Mouse (Mus musculus) stomach, embryonic 15.5 days (tissue): ENCODE measurements at regions not wholly inside any gene's neighbourhood (a gene's known extent, or its start where the extent isn't known, plus 50 kb on each side); places are given as distances from the start of the nearest gene placed in this dataset.

ENCODE experiments used
- ATAC-seq: fragments of 200-750 bp; cut with Nextera tagmentation; 2 replicates; pipeline ENCODE4 v1.8.0; 2017; ENCODE audit warnings: low read depth, moderate number of reproducible peaks, moderate TSS enrichment; ENCODE audit not compliant: insufficient read depth, low FRiP score
- H3K27ac ChIP-seq: fragments of 300-500 bp; sonication (generic); 2 replicates; pipeline ENCODE4 v1.5.1; 2015; ENCODE audit warnings: mild to moderate bottlenecking, inconsistent platforms
- H3K27me3 ChIP-seq: fragments of 300-500 bp; sonication (generic); replicated peaks from 2 replicates; pipeline ENCODE4 v1.6.1; 2015; ENCODE audit warnings: inconsistent platforms
- H3K36me3 ChIP-seq: fragments of 300-500 bp; sonication (generic); 2 replicates; pipeline ENCODE4 v1.6.1; 2015; ENCODE audit warnings: inconsistent platforms
- H3K4me1 ChIP-seq: fragments of 300-500 bp; sonication (generic); 2 replicates; pipeline ENCODE4 v1.6.1; 2015; ENCODE audit warnings: inconsistent platforms
- H3K4me2 ChIP-seq: fragments of 300-500 bp; sonication (generic); 2 replicates; pipeline ENCODE4 v1.6.1; 2015; ENCODE audit warnings: mild to moderate bottlenecking, inconsistent platforms
- H3K4me3 ChIP-seq: fragments of 300-500 bp; sonication (generic); replicated peaks from 2 replicates; pipeline ENCODE4 v1.5.1; 2015; ENCODE audit warnings: inconsistent platforms
- H3K9ac ChIP-seq: fragments of 300-500 bp; sonication (generic); 2 replicates; pipeline ENCODE4 v1.6.1; 2015; ENCODE audit warnings: inconsistent platforms
- H3K9me3 ChIP-seq: fragments of 300-500 bp; sonication (generic); 2 replicates; pipeline ENCODE4 v1.6.1; 2016; ENCODE audit warnings: inconsistent platforms
- WGBS: fragments of 180-500 bp; shearing (Covaris S2); methylation state at CpG from one replicate; pipeline ENCODE4 v1.1.7; 2015; 5-methylcytosine and 5-hydroxymethylcytosine counted together

DNA sequence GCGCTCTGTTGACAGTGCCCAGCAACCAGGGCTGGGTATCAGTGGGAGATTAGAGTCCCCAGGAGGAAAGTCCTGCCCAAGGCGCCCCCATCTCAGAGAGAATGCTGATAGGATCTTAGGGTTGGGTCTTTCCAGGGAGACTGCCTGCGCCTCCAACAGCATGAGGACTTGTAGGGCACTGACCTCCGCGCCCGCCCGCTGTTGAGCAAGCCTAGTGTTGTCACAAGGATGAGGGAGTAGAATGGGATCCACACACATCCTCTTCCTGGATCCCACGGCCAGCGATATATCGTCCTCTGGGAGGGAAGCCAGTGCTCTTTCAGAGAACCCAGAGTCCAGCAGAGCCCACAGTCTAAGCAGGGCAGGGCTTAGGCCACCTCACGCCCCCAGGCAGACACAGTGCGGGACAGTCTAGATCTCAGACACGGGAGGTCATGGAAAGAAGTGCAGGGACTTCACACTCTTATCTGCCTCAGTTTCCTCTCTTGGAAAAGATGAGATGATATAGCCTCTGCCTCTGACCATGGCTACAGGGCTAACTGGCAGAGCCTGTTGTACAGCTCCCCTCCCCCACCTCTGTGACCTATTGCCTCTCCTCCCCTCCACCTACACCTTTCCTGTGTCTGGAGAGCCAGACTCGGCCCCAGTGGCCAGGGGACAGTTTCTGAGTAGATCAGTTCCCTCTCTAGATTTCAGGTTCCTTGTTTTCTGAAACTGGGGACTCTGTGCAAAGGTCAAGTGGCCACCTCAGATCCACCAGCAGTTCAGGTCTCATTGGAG lies 52.0 kb upstream of the Dusp5 start:
- H3K4me2 ChIP-seq, result no peak overlapping the region
- H3K4me1 ChIP-seq, result no peaks in the 10 kb centered on the region
- H3K36me3 ChIP-seq, result no peaks in the 10 kb centered on the region
- no peaks in the 10 kb centered on the region for H3K9me3 ChIP-seq
- no peak overlapping the region for H3K4me3 ChIP-seq
- ATAC-seq, result no peak
- no peaks in the 10 kb centered on the region for H3K27me3 ChIP-seq
- 70% methylated on average over 14 of the region's 14 CpGs for WGBS
- no peak overlapping the region for H3K9ac ChIP-seq
- H3K27ac ChIP-seq, result no peak overlapping the region

- ATAC-seq, result no peak
- Histone ChIP-seq H3K4me3 (no peak overlapping the region), H3K4me1 (no peaks in the 10 kb centered on the region), H3K36me3 (no peaks in the 10 kb centered on the region), H3K9ac (no peak overlapping the region), H3K27ac (no peak overlapping the region), H3K9me3 (no peaks in the 10 kb centered on the region), H3K4me2 (no peak overlapping the region), H3K27me3 (no peaks in the 10 kb centered on the region)
- WGBS, result 49% methylated on average over 7 of the region's 7 CpGs
These were observed 59.7 kb upstream of the Dusp5 start for GRCm38 (mm10) chr19:53469256-53469655.

GRCm38 (mm10) chr19:53464681-53465080 lies 64.2 kb upstream of the Dusp5 start:
- no peak overlapping the region for H3K9ac ChIP-seq
- no peaks in the 10 kb centered on the region for H3K36me3 ChIP-seq
- H3K4me1 ChIP-seq, result peaks cover 4% of the 10 kb centered on the region; the same call in 1 of the 2 replicates
- no peak overlapping the region for H3K4me3 ChIP-seq
- WGBS, result 69% methylated on average over 5 of the region's 5 CpGs
- H3K9me3 ChIP-seq, result no peaks in the 10 kb centered on the region
- H3K27me3 ChIP-seq, result no peaks in the 10 kb centered on the region
- no peak for ATAC-seq
- H3K4me2 ChIP-seq, result no peak overlapping the region
- H3K27ac ChIP-seq, result no peak overlapping the region

GRCm38 (mm10) chr19:53464135-53464534 lies 64.8 kb upstream of the Dusp5 start:
- Histone ChIP-seq H3K9ac (no peak overlapping the region), H3K27ac (no peak overlapping the region), H3K27me3 (no peaks in the 10 kb centered on the region), H3K4me3 (no peak overlapping the region), H3K4me2 (no peak overlapping the region), H3K4me1 (peaks cover 8% of the 10 kb centered on the region; the same call in 1 of the 2 replicates), H3K36me3 (no peaks in the 10 kb centered on the region), H3K9me3 (no peaks in the 10 kb centered on the region)
- WGBS, result 54% methylated on average over 3 of the region's 3 CpGs
- no peak for ATAC-seq

GRCm38 (mm10) chr19:53461025-53462015 lies 67.6 kb upstream of the Dusp5 start:
- Histone ChIP-seq H3K27ac (peak overlapping the region; percentile 52), H3K9me3 (no peaks in the 10 kb centered on the region), H3K4me1 (peaks cover 14% of the 10 kb centered on the region; the same call in 1 of the 2 replicates), H3K4me2 (no peak overlapping the region; the same call in 1 of the 2 replicates), H3K4me3 (no peak overlapping the region), H3K36me3 (no peaks in the 10 kb centered on the region), H3K9ac (no peak overlapping the region), H3K27me3 (no peaks in the 10 kb centered on the region)
- WGBS, result 49% methylated on average over 17 of the region's 17 CpGs
- ATAC-seq, result peak; percentile 65; the same call in 1 of the 2 replicates

DNA sequence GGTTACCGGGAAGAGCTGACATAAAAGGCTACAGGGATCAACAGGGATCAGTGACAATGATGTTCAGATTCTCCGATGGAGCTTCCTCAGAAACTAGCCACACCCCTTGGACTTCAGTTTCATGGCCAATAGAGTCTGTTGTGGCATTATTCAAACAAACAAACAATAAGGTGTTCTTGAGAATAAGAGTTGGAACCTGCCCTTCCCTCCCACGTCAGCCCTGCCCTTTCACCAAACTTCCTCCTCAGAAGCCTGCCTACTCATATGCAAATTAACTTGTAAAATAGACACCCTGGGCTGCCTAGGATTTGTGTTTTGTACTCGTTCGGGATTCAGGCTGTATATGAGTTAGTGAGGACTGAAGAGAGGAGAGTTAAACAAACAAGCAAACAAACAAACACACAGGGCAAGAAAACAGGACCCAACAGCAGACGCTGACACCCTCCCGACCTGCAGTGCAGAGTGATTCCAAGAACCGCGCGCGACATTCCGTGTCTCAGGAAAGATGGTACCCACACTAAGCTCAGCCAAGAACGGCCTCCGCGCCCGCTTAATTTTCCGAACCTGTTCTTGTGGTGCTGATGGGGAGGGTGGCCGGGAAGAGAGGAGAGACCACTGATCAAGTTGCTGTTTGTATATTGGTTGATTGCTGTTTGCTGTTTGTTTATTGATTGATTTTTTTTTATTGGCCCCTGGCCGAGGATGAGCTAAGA lies 68.4 kb upstream of the Dusp5 start:
- no peaks in the 10 kb centered on the region for H3K27me3 ChIP-seq
- H3K9me3 ChIP-seq, result no peaks in the 10 kb centered on the region
- peak overlapping the region; percentile 35 for H3K4me2 ChIP-seq
- H3K4me3 ChIP-seq, result 0 out of 2 replicates have a peak overlapping the region, but pooled peaks have one; percentile 0
- no peak overlapping the region for H3K9ac ChIP-seq
- no peaks in the 10 kb centered on the region for H3K36me3 ChIP-seq
- ATAC-seq, result no peak
- H3K27ac ChIP-seq, result peak overlapping the region; percentile 46; the same call in 1 of the 2 replicates
- WGBS, result 20% methylated on average over 19 of the region's 19 CpGs
- H3K4me1 ChIP-seq, result peaks cover 14% of the 10 kb centered on the region; the same call in 1 of the 2 replicates

GRCm38 (mm10) chr19:53459407-53459788 lies 69.0 kb upstream of the Smndc1 start:
- Histone ChIP-seq H3K27ac (peak overlapping the region; percentile 53; the same call in 1 of the 2 replicates), H3K4me1 (peaks cover 14% of the 10 kb centered on the region; the same call in 1 of the 2 replicates), H3K9me3 (no peaks in the 10 kb centered on the region), H3K27me3 (no peaks in the 10 kb centered on the region), H3K4me2 (no peak overlapping the region; the same call in 1 of the 2 replicates), H3K4me3 (no peak overlapping the region), H3K9ac (no peak overlapping the region), H3K36me3 (no peaks in the 10 kb centered on the region)
- peak; percentile 48 for ATAC-seq
- 7% methylated on average over 3 of the region's 3 CpGs for WGBS

DNA sequence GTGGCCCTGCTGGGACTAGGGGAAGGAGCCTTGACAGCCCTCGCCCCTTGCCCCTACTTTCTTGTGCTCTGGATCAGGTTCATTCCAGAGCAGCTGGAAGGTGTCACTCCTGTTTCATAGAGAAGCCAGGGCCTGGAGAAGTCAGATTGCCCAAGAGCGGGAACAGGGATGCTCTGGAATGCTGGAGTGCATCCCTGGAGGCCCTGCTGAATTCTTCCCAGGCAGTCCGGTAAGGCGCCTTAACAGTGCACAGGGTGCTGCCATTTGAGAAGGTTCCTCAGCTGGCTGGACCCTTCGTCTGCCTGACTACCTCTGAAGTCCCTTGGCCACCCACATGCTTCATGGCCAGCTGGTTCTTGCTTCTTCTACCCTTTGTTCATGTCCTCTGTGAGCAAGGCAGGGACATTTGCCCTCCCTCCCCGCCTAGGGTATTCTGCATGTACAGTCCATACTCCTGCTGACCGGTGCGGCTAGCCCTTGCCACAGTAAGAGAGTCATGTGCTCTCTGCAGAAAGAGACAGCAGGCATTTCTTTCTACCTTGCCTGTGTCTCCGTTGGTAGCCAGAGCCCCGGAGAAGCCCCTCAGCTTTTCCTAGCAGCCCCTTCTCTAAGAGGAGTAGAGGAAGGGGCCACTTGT lies 68.5 kb upstream of the Smndc1 start:
- Histone ChIP-seq H3K9me3 (no peaks in the 10 kb centered on the region), H3K4me3 (no peak overlapping the region), H3K27ac (peak overlapping the region; percentile 53), H3K9ac (no peak overlapping the region), H3K4me1 (peaks cover 14% of the 10 kb centered on the region; the same call in 1 of the 2 replicates), H3K27me3 (no peaks in the 10 kb centered on the region), H3K36me3 (no peaks in the 10 kb centered on the region), H3K4me2 (no peak overlapping the region; the same call in 1 of the 2 replicates)
- ATAC-seq, result peak; percentile 17; the same call in 1 of the 2 replicates
- 29% methylated on average over 10 of the region's 10 CpGs for WGBS

GRCm38 (mm10) chr19:53456681-53457080 lies 66.3 kb upstream of the Smndc1 start:
- no peak for ATAC-seq
- Histone ChIP-seq H3K36me3 (no peaks in the 10 kb centered on the region), H3K27ac (no peak overlapping the region), H3K4me1 (peaks cover 23% of the 10 kb centered on the region; the same call in 1 of the 2 replicates), H3K4me3 (no peak overlapping the region), H3K4me2 (no peak overlapping the region), H3K9me3 (no peaks in the 10 kb centered on the region), H3K9ac (no peak overlapping the region), H3K27me3 (no peaks in the 10 kb centered on the region)
- 74% methylated on average over 5 of the region's 5 CpGs for WGBS

DNA sequence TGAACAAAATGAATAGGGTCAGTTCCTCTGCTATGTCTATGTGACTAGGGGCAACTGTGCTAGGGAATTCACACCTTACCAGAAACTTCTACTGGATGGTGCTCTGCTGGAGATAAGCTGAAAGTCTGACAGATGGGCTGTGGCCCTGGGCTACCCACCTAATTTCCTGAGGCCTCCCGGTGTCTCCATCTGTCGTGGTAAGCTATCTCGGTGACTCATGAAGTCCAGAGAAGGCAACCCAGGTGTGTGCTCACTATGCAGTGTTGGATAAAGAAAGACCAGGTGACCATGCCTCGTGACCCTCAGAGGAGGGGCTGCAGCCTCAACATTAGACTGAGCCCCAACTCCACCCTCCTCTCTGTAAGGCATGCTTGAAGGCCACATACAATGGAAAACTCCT lies 64.2 kb upstream of the Smndc1 start:
- ATAC-seq, result no peak

DNA sequence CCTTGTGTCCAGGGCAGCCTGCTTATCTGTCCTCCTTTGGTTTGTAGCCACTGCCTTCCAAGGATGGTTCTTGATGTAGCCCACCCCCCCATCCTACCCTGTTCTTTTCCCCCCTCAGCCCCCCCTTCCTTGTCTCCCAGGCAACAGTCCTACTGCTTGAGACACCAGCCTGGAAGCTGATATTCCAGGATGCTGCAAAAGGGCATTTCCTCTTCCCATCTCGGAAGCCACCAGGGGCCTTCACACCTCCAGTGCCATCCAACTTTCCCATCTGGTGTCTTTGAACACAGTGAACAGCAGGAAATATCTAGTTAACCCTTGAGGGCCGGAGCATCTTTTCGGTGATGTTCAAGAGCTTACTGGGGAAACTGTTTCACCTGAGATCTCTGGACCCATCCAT lies 63.7 kb upstream of the Smndc1 start:
- peaks cover 32% of the 10 kb centered on the region; the same call in 1 of the 2 replicates for H3K4me1 ChIP-seq
- no peak overlapping the region for H3K4me2 ChIP-seq
- H3K9me3 ChIP-seq, result no peaks in the 10 kb centered on the region
- no peak overlapping the region for H3K4me3 ChIP-seq
- WGBS, result 80% methylated on average over 3 of the region's 3 CpGs
- no peak overlapping the region for H3K9ac ChIP-seq
- no peak overlapping the region for H3K27ac ChIP-seq
- no peaks in the 10 kb centered on the region for H3K27me3 ChIP-seq
- ATAC-seq, result no peak
- H3K36me3 ChIP-seq, result no peaks in the 10 kb centered on the region

More for the DNA sequence above, 64.2 kb upstream of the Smndc1 start:
- no peak overlapping the region for H3K27ac ChIP-seq
- WGBS, result 78% methylated on average over 4 of the region's 4 CpGs
- H3K4me3 ChIP-seq, result no peak overlapping the region
- H3K4me1 ChIP-seq, result peaks cover 32% of the 10 kb centered on the region; the same call in 1 of the 2 replicates
- H3K4me2 ChIP-seq, result no peak overlapping the region
- H3K9me3 ChIP-seq, result no peaks in the 10 kb centered on the region
- H3K9ac ChIP-seq, result no peak overlapping the region
- H3K36me3 ChIP-seq, result no peaks in the 10 kb centered on the region
- H3K27me3 ChIP-seq, result no peaks in the 10 kb centered on the region
